Mouse (Mus musculus) MEL (cell line): ENCODE results near the gene Zswim4.

Experiments
- BHLHE40 ChIP-seq: IDR thresholded peaks from 2 replicates; pipeline ENCODE4 v1.6.1; 2012; ENCODE audit warnings: low read depth, mild to moderate bottlenecking, inconsistent platforms, low read length, improper control_type of control experiment, borderline replicate concordance
- CTCF ChIP-seq, 3 experiments: IDR thresholded peaks in 2 of 3; conservative IDR thresholded peaks in 1 of 3; 2 replicates each; pipeline ENCODE4 v1.5.1; 2011 to 2012; ENCODE audit warnings: low read length in 3 of 3, low read depth in 2 of 3, mild to moderate bottlenecking in 2 of 3, improper control_type of control experiment in 1 of 3, inconsistent platforms in 1 of 3, mixed read lengths in 1 of 3, moderate library complexity in 1 of 3; ENCODE audit not compliant: control insufficient read depth in 1 of 3, insufficient read depth in 1 of 3, poor library complexity in 1 of 3, severe bottlenecking in 1 of 3
- ELF1 ChIP-seq: IDR thresholded peaks from 2 replicates; pipeline ENCODE4 v1.6.1; 2014; ENCODE audit warnings: low read depth, mild to moderate bottlenecking, inconsistent platforms, low read length, improper control_type of control experiment, moderate library complexity
- NELFE ChIP-seq: IDR thresholded peaks from 2 replicates; pipeline ENCODE4 v1.6.1; 2011; ENCODE audit warnings: low read depth, low read length, improper control_type of control experiment
- POLR2A ChIP-seq, 2 experiments: IDR thresholded peaks; 2 replicates each; pipeline ENCODE4 v1.6.1; 2011 to 2012; ENCODE audit warnings: low read length in 2 of 2, mild to moderate bottlenecking in 2 of 2, control low read depth in 1 of 2, improper control_type of control experiment in 1 of 2, low read depth in 1 of 2, moderate library complexity in 1 of 2; ENCODE audit not compliant: control insufficient read depth in 1 of 2, insufficient read depth in 1 of 2, poor library complexity in 1 of 2
- UBTF ChIP-seq: IDR thresholded peaks from 2 replicates; pipeline ENCODE4 v1.6.1; 2012; ENCODE audit warnings: low read depth, mild to moderate bottlenecking, inconsistent platforms, low read length, improper control_type of control experiment, moderate library complexity, borderline replicate concordance; ENCODE audit not compliant: insufficient read depth
- ZKSCAN1 ChIP-seq: IDR thresholded peaks from 2 replicates; pipeline ENCODE4 v1.6.1; 2012; ENCODE audit warnings: low read depth, mild to moderate bottlenecking, inconsistent platforms, low read length, improper control_type of control experiment, moderate library complexity
- ZNF384 ChIP-seq: IDR thresholded peaks from 2 replicates; pipeline ENCODE4 v1.6.1; 2012; ENCODE audit warnings: low read depth, mild to moderate bottlenecking, inconsistent platforms, low read length, improper control_type of control experiment

GRCm38 (mm10) chr8:84202938-84203917 lies 33.6 kb downstream of the Zswim4 start:
- TF ChIP-seq UBTF (0 out of 2 replicates have a peak, but pooled peaks have one; percentile 69), ZNF384 (no peak), ZKSCAN1 (no peak), CTCF (IDR thresholded peaks at IDR 0.05 in 2 of 3, conservative IDR thresholded peaks at IDR 0.05 in 1 of 3; ENCODE audit: control insufficient read depth in 1 of 3, insufficient read depth in 1 of 3, low read depth in 2 of 3, low read length in 3 of 3, poor library complexity in 1 of 3, severe bottlenecking in 1 of 3) (no peak), NELFE (peak; percentile 60), POLR2A (IDR thresholded peaks at IDR 0.05; ENCODE audit: control insufficient read depth in 1 of 2, insufficient read depth in 1 of 2, low read depth in 1 of 2, low read length in 2 of 2, poor library complexity in 1 of 2) (peak; percentile 51 to 59; a peak in 2 of 4 replicates), ELF1 (no peak), BHLHE40 (no peak)
